ENCODE assay signal across 37 mouse cellular contexts in the genomic region with DNA sequence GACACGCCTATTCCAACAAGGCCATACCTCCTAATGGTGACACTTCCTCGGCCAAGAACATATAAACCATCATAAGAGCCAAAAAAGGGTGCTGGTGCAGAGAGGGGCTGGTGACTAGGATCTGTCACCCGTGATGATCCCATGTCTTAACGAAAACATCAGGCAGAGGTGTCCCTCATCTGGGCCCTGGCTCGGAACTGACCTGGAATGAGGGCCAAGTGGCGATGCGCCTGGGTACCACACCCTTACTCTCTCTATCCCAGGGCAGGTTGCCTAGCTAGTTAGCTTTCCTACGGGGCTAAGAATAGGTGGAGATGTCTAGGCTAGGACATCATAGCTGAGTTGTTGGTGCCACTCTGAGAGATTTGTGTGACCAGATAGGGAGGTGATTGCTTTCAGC. TPM values are rescaled to one million over a fixed set of nuclear protein-coding genes. Genes with fewer than 3 reads are reported as not detected.
"Had no signal": no experiment of that assay in that cellular context is flagged by ENCODE, and none has a peak within 500 bp of the region (broad histone marks: within the 10 kb centered on the region; RNA-seq: fewer than 3 reads in every experiment).

No protein-coding gene starts in this region.

- H3K9ac ChIP-seq: heart, embryonic 12.5 days; heart, embryonic 13.5 days; heart, embryonic 15.5 days; hindbrain, embryonic 12.5 days; hindbrain, embryonic 13.5 days; hindbrain, embryonic 14.5 days; hindbrain, embryonic 15.5 days; intestine, embryonic 15.5 days; kidney, embryonic 15.5 days had no signal

- ATAC-seq: hindbrain, embryonic 16.5 days; hindbrain, postnatal 0 days; inflammation-experienced regulatory T-cells, adult 6 months; intestine, embryonic 15.5 days; intestine, embryonic 16.5 days; intestine, postnatal 0 days had no signal

- DNase-seq: heart, postnatal 10 days; heart, postnatal 14 days; heart, postnatal 36 days; heart, postnatal 4 days; kidney, adult 11 months; kidney, adult 18-20 months; kidney, adult 2 months; kidney, adult 8-10 months; kidney, adult 9 months; kidney, postnatal 10 days; kidney, postnatal 14 days; kidney, postnatal 25 days; kidney, postnatal 36 days; kidney, postnatal 4 days; layer of hippocampus, adult 9-11 months; layer of hippocampus, postnatal 36 days had no signal

- H3K36me3 ChIP-seq: heart, embryonic 12.5 days; heart, embryonic 13.5 days; heart, embryonic 15.5 days; hindbrain, embryonic 10.5 days; hindbrain, embryonic 12.5 days; hindbrain, embryonic 13.5 days; hindbrain, embryonic 15.5 days; intestine, embryonic 15.5 days; kidney, embryonic 15.5 days had no signal

- H3K9me3 ChIP-seq: heart, embryonic 12.5 days; heart, embryonic 13.5 days; heart, embryonic 15.5 days; hindbrain, embryonic 10.5 days; hindbrain, embryonic 12.5 days; hindbrain, embryonic 13.5 days; hindbrain, embryonic 15.5 days; intestine, embryonic 15.5 days; kidney, embryonic 15.5 days had no signal

- H3K27ac ChIP-seq: heart, embryonic 13.5 days; heart, embryonic 15.5 days; hindbrain, embryonic 10.5 days; hindbrain, embryonic 12.5 days; hindbrain, embryonic 13.5 days; hindbrain, embryonic 14.5 days; hindbrain, embryonic 15.5 days; hindbrain, postnatal 0 days; intestine, embryonic 15.5 days; kidney, embryonic 15.5 days; kidney, postnatal 0 days; layer of hippocampus, adult 2 months; left cerebral cortex, adult 2 months had no signal

- H3K4me3 ChIP-seq: heart, embryonic 12.5 days; heart, embryonic 13.5 days; heart, embryonic 15.5 days; hindbrain, embryonic 10.5 days; hindbrain, embryonic 12.5 days; hindbrain, embryonic 13.5 days; hindbrain, embryonic 15.5 days; intestine, embryonic 15.5 days; kidney, embryonic 15.5 days; layer of hippocampus, adult 2 months; left cerebral cortex, adult 2 months had no signal

- H3K4me2 ChIP-seq: heart, embryonic 12.5 days; heart, embryonic 13.5 days; heart, embryonic 15.5 days; hindbrain, embryonic 12.5 days; hindbrain, embryonic 13.5 days; hindbrain, embryonic 14.5 days; hindbrain, embryonic 15.5 days; intestine, embryonic 15.5 days; kidney, embryonic 15.5 days had no signal

RNA-seq across cellular contexts. Expression of gene Gcgr, which starts 3.6 kb away (rescaled TPM):
- polyA plus RNA-seq: inflammation-experienced regulatory T-cells, adult 6 months had no signal

RNA-seq across cellular contexts. Expression of gene Ppp1r27, which starts 16.8 kb away (rescaled TPM):
- polyA plus RNA-seq: heart, embryonic 12.5 days; heart, embryonic 13.5 days; heart, embryonic 14.5 days; hindbrain, embryonic 11.5 days; hindbrain, embryonic 12.5 days; hindbrain, embryonic 13.5 days; hindbrain, embryonic 14.5 days; hindbrain, embryonic 15.5 days; hindbrain, embryonic 16.5 days; hindbrain, postnatal 0 days; inflammation-experienced regulatory T-cells, adult 6 months; intestine, embryonic 15.5 days; intestine, embryonic 16.5 days; large intestine, adult 2 months had no signal
